Comparison of ENCODE assay signal across 8 mouse cellular contexts in genomic region chr5:97111207-97111910, GRCm38 (mm10). TPM values are rescaled to one million over a fixed set of nuclear protein-coding genes. Genes with fewer than 3 reads are reported as not detected.
DNase-seq lines count a peak whose midpoint lies in the region; ATAC-seq lines count a peak whose summit lies in the region.

Paqr3 (minus strand) TSS chr5:97111596.

- under 1% methylated on average over 52 of the region's 62 CpGs for WGBS in hindbrain, embryonic 11.5 days

- H3K4me3 ChIP-seq in hindbrain, embryonic 11.5 days (ENCODE audit: low read depth, low read length): peak within 1 kb of the TSS; percentile 73

- peak within 1 kb of the TSS; percentile 65 for H3K4me2 ChIP-seq in hindbrain, embryonic 11.5 days (replicated peaks; ENCODE audit: low read depth, low read length)

- no peaks in the 10 kb centered on the region for H3K27me3 ChIP-seq in hindbrain, embryonic 11.5 days (ENCODE audit: control insufficient read depth, insufficient read depth, low read length)

- 0 out of 2 replicates have a peak, but pooled peaks cover 2% of the 10 kb centered on the region for H3K4me1 ChIP-seq in hindbrain, embryonic 11.5 days (replicated peaks; ENCODE audit: control insufficient read depth, insufficient read depth, low read length)

- H3K9ac ChIP-seq in hindbrain, embryonic 11.5 days (ENCODE audit: low read depth, low read length): peak within 1 kb of the TSS; percentile 81

- H3K9me3 ChIP-seq in hindbrain, embryonic 11.5 days (ENCODE audit: control insufficient read depth, low read length): no peaks in the 10 kb centered on the region

- no peaks in the 10 kb centered on the region for H3K36me3 ChIP-seq in hindbrain, embryonic 11.5 days (ENCODE audit: control insufficient read depth, insufficient read depth, low read length)

- H3K27ac ChIP-seq in hindbrain, embryonic 11.5 days (ENCODE audit: low read depth, low read length): no peak within 1 kb of the TSS; the same call in 1 of the 2 replicates

- ATAC-seq in hindbrain, embryonic 11.5 days (ENCODE audit: low FRiP score): peak; percentile 99

- peak; percentile 88 for DNase-seq in MN1 (ENCODE audit: low spot score)
- DNase-seq in cerebellum, adult 9-10 months: peak; percentile 98
- peak; percentile 93 to 98 for DNase-seq in frontal cortex, adult 2 months (ENCODE audit: extremely low spot score in 1 of 2, low spot score in 1 of 2)
- DNase-seq in hindbrain, embryonic 11.5 days (ENCODE audit: low spot score): peak; percentile 93
- peak; percentile 98 to 99 for DNase-seq in layer of hippocampus, postnatal 10 days (ENCODE audit: low spot score in 2 of 2)
- peak; percentile 98 for DNase-seq in lung, postnatal 10 days
- peak; percentile 98 for DNase-seq in ovary, postnatal 36 days (ENCODE audit: low spot score)
- DNase-seq in thymus, postnatal 25 days: peak; percentile 96

RNA-seq across cellular contexts. Expression of gene Paqr3, which starts in this region (rescaled TPM):
- polyA plus RNA-seq in frontal cortex, adult 2 months (2012; rRNA removed): 13.5 and 16.2 TPM in 2 replicates
- polyA plus RNA-seq in hindbrain, embryonic 11.5 days (2014; fragmentation: Nextera tagmentation; extraction: Ambion mirVana): 12.7 and 14.9 TPM in 2 replicates
- total RNA-seq in layer of hippocampus, postnatal 10 days (2021): 10 to 100 TPM; 29.3 to 33.6 TPM
